Mouse (Mus musculus) small intestine, adult 2 months (tissue): Measurements from ENCODE around the gene Zbtb41.
A peak's percentile ranks its signal among the peaks of the same experiment; 100 is the strongest.

Source experiments
- CTCF ChIP-seq: fragments of 200-500 bp; IDR thresholded peaks from 2 replicates; pipeline ENCODE4 v1.5.1; 2012; ENCODE audit warnings: low read depth, mild to moderate bottlenecking, control low read depth, inconsistent platforms, low read length, moderate library complexity, mixed read lengths; ENCODE audit not compliant: insufficient replicate concordance, insufficient read length; ENCODE audit errors: extremely low read depth
- POLR2A ChIP-seq: fragments of 200-500 bp; IDR thresholded peaks from 2 replicates; pipeline ENCODE4 v1.6.1; 2012; ENCODE audit warnings: low read depth, mild to moderate bottlenecking, control low read depth, inconsistent platforms, low read length, moderate library complexity

- TF ChIP-seq CTCF (peak; percentile 68; the same call in 1 of the 2 replicates), POLR2A (peak; percentile 58)
Observed at GRCm38 (mm10) chr1:139421875-139422791, at the start of gene Zbtb41.
